Mouse (Mus musculus): ENCODE measurements around the gene Gpr84. TPM values are rescaled to one million over a fixed set of nuclear protein-coding genes. Genes with fewer than 3 reads are reported as not detected.
A peak's percentile ranks its signal among the peaks of the same experiment; 100 is the strongest.

Gene Gpr84
- polyA plus RNA-seq, 1 experiment from 2014 or later: 0.30 TPM

GRCm38 (mm10) chr15:103294649-103295048 is 15.8 kb downstream of the Gpr84 start:
- no peaks in the 10 kb centered on the region for H3K9me3 ChIP-seq (ENCODE audit: control insufficient read depth, low read length)
- no peaks in the 10 kb centered on the region for H3K4me1 ChIP-seq (replicated peaks; ENCODE audit: control insufficient read depth, insufficient read depth)
- no peaks in the 10 kb centered on the region for H3K27me3 ChIP-seq (ENCODE audit: control insufficient read depth, insufficient read depth, low read length)
- WGBS: 80% methylated on average over 2 of the region's 2 CpGs
- H3K9ac ChIP-seq (ENCODE audit: low read length): no peak overlapping the region
- peaks cover 9% of the 10 kb centered on the region for H3K36me3 ChIP-seq (ENCODE audit: control insufficient read depth, insufficient read depth, low read length)
- H3K4me3 ChIP-seq (ENCODE audit: low read depth, low read length): no peak overlapping the region
- no peak for DNase-seq (ENCODE audit: low spot score)
- H3K4me2 ChIP-seq (replicated peaks; ENCODE audit: low read depth): no peak overlapping the region
- no peak overlapping the region for H3K27ac ChIP-seq (replicated peaks)
- ATAC-seq (ENCODE audit: low FRiP score, low TSS enrichment): no peak
- no peak for TF ChIP-seq EP300 (optimal IDR thresholded peaks at IDR 0.05)
- no peak for TF ChIP-seq CTCF (IDR thresholded peaks at IDR 0.05; ENCODE audit: low read depth)

DNA sequence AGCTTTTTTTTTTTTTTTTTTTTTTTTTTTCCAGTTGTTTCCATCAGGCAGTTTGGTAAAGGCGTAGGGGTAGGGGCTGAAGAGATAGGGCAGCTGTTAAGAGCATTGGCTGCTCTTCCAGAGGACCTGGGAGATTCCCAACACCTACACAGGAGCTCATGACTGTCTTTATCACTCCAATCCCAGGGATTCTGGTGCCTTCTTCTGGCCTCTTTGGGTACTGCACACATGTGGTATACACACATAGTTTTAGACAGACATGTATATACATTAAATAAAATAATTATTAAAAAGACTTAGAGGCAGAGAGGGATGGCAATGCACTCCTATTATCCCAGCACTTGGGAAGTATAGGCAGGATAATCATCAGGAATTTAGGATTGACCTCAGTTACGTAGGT is 17.0 kb downstream of the Gpr84 start:
- no peak for ATAC-seq (ENCODE audit: low FRiP score, low TSS enrichment)
- TF ChIP-seq CTCF (IDR thresholded peaks at IDR 0.05; ENCODE audit: low read depth): peak; percentile 41
- TF ChIP-seq EP300 (optimal IDR thresholded peaks at IDR 0.05): no peak
- no peak overlapping the region for H3K4me3 ChIP-seq (ENCODE audit: low read depth, low read length)
- no peaks in the 10 kb centered on the region for H3K9me3 ChIP-seq (ENCODE audit: control insufficient read depth, low read length)
- no peak overlapping the region for H3K27ac ChIP-seq (replicated peaks)
- H3K36me3 ChIP-seq (ENCODE audit: control insufficient read depth, insufficient read depth, low read length): peaks cover 9% of the 10 kb centered on the region
- H3K4me1 ChIP-seq (replicated peaks; ENCODE audit: control insufficient read depth, insufficient read depth): no peaks in the 10 kb centered on the region
- no peak overlapping the region for H3K4me2 ChIP-seq (replicated peaks; ENCODE audit: low read depth)
- no peak overlapping the region for H3K9ac ChIP-seq (ENCODE audit: low read length)
- no peak for DNase-seq (ENCODE audit: low spot score)
- 96% methylated on average over 2 of the region's 2 CpGs for WGBS
- no peaks in the 10 kb centered on the region for H3K27me3 ChIP-seq (ENCODE audit: control insufficient read depth, insufficient read depth, low read length)

DNA sequence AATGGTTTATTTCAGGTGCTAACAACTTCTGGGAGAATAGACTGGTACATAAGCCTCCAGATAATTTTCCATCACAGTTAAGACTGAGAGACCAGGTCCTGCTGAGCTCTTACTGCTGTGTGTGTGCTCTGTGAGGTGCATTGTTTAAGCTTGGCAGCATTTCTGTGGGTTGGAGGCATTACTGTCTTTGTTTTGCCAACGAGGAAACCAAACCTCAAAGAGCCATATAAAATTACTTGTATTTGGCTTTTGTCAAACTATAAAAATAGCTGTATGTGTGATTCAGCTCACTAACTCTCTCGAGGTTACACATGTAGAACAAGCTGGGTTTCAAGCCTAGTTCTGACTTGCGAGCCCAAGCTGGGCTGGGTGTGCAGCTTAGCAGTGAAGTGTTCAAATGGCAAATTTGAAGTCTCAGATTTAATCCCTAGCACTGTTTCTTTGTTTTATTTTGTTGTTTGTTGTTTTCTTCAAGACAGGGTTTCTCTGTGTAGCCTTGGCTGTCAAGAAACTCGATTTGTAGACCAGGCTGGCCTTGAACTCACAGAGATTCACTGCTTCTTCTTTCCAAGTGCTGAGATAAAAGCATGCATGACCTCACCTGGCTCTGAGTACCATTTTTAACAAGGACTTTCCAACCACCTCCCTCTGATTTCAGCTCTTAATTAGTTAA is 17.6 kb downstream of the Gpr84 start:
- Histone ChIP-seq H3K27me3 (ENCODE audit: control insufficient read depth, insufficient read depth, low read length) (no peaks in the 10 kb centered on the region), H3K4me1 (replicated peaks; ENCODE audit: control insufficient read depth, insufficient read depth) (no peaks in the 10 kb centered on the region), H3K9ac (ENCODE audit: low read length) (no peak overlapping the region), H3K4me3 (ENCODE audit: low read depth, low read length) (no peak overlapping the region), H3K4me2 (replicated peaks; ENCODE audit: low read depth) (no peak overlapping the region), H3K27ac (replicated peaks) (no peak overlapping the region), H3K9me3 (ENCODE audit: control insufficient read depth, low read length) (no peaks in the 10 kb centered on the region), H3K36me3 (ENCODE audit: control insufficient read depth, insufficient read depth, low read length) (peaks cover 9% of the 10 kb centered on the region)
- no peak for TF ChIP-seq EP300 (optimal IDR thresholded peaks at IDR 0.05)
- no peak for TF ChIP-seq CTCF (IDR thresholded peaks at IDR 0.05; ENCODE audit: low read depth)
- DNase-seq (ENCODE audit: low spot score): no peak
- WGBS: 73% methylated on average over 4 of the region's 4 CpGs
- ATAC-seq (ENCODE audit: low FRiP score, low TSS enrichment): no peak

DNA sequence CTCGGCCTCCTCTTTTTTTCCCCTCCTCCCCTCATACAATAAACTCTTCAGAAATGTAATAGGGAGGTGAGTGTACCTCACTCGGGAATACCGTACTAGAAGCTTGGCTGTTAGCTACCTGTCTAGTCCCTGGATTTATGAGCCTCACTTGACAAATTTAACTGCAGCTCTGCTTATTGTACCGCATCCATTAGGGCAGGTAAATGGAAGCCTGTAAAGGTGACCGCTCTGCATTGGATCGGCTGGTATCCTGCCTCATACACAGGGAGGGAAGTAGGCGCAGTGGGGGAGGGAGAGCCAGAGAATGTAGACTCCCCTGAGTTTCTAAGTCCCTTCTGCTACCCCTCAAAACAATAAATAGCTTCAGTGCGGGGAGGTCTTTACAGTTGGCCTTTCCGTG is 19.6 kb downstream of the Gpr84 start:
- no peaks in the 10 kb centered on the region for H3K27me3 ChIP-seq (ENCODE audit: control insufficient read depth, insufficient read depth, low read length)
- H3K4me3 ChIP-seq (ENCODE audit: low read depth, low read length): no peak overlapping the region
- no peak overlapping the region for H3K27ac ChIP-seq (replicated peaks)
- peaks cover 4% of the 10 kb centered on the region; the same call in 1 of the 2 replicates for H3K36me3 ChIP-seq (ENCODE audit: control insufficient read depth, insufficient read depth, low read length)
- no peak for ATAC-seq (ENCODE audit: low FRiP score, low TSS enrichment)
- peaks cover 1% of the 10 kb centered on the region; the same call in 1 of the 2 replicates for H3K4me1 ChIP-seq (replicated peaks; ENCODE audit: control insufficient read depth, insufficient read depth)
- H3K9me3 ChIP-seq (ENCODE audit: control insufficient read depth, low read length): no peaks in the 10 kb centered on the region
- no peak overlapping the region for H3K9ac ChIP-seq (ENCODE audit: low read length)
- TF ChIP-seq CTCF (IDR thresholded peaks at IDR 0.05; ENCODE audit: low read depth): no peak
- no peak for TF ChIP-seq EP300 (optimal IDR thresholded peaks at IDR 0.05)
- no peak overlapping the region for H3K4me2 ChIP-seq (replicated peaks; ENCODE audit: low read depth)
- WGBS: 83% methylated on average over 9 of the region's 9 CpGs
- DNase-seq (ENCODE audit: low spot score): no peak

GRCm38 (mm10) chr15:103290417-103290816 is 20.0 kb downstream of the Gpr84 start:
- 68% methylated on average over 6 of the region's 6 CpGs for WGBS
- DNase-seq (ENCODE audit: low spot score) (no peak), ATAC-seq (ENCODE audit: low FRiP score, low TSS enrichment) (no peak)
- H3K9ac ChIP-seq (ENCODE audit: low read length): no peak overlapping the region
- no peak overlapping the region for H3K4me3 ChIP-seq (ENCODE audit: low read depth, low read length)
- peaks cover 4% of the 10 kb centered on the region; the same call in 1 of the 2 replicates for H3K36me3 ChIP-seq (ENCODE audit: control insufficient read depth, insufficient read depth, low read length)
- no peak overlapping the region for H3K27ac ChIP-seq (replicated peaks)
- peaks cover 4% of the 10 kb centered on the region; the same call in 1 of the 2 replicates for H3K4me1 ChIP-seq (replicated peaks; ENCODE audit: control insufficient read depth, insufficient read depth)
- no peak for TF ChIP-seq EP300 (optimal IDR thresholded peaks at IDR 0.05)
- TF ChIP-seq CTCF (IDR thresholded peaks at IDR 0.05; ENCODE audit: low read depth): no peak
- H3K9me3 ChIP-seq (ENCODE audit: control insufficient read depth, low read length): no peaks in the 10 kb centered on the region
- no peaks in the 10 kb centered on the region for H3K27me3 ChIP-seq (ENCODE audit: control insufficient read depth, insufficient read depth, low read length)
- no peak overlapping the region for H3K4me2 ChIP-seq (replicated peaks; ENCODE audit: low read depth)

DNA sequence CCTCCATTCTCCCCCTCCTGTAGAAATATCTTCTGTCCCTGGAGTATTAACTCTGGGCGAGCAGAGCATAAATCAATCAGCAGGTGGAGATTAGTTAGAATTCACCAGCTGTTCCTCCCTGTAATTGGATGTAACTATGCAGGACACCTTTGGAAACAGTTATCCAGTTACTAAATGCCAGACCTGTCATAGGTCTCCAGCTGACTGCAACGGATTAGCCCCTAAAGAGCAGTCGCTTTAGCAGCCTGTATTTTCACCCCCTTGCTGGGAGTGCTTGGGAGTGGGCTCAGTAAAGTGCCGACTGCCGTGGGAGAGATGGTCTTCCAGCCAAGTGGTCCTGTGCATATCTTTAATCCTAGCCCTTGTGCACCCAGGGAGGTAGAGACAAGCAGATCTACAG is 20.8 kb downstream of the Gpr84 start:
- no peaks in the 10 kb centered on the region for H3K9me3 ChIP-seq (ENCODE audit: control insufficient read depth, low read length)
- H3K27ac ChIP-seq (replicated peaks): no peak overlapping the region
- no peak overlapping the region for H3K9ac ChIP-seq (ENCODE audit: low read length)
- DNase-seq (ENCODE audit: low spot score) (no peak), ATAC-seq (ENCODE audit: low FRiP score, low TSS enrichment) (no peak)
- WGBS: 60% methylated on average over 5 of the region's 5 CpGs
- peaks cover 4% of the 10 kb centered on the region; the same call in 1 of the 2 replicates for H3K36me3 ChIP-seq (ENCODE audit: control insufficient read depth, insufficient read depth, low read length)
- peaks cover 10% of the 10 kb centered on the region; the same call in 1 of the 2 replicates for H3K4me1 ChIP-seq (replicated peaks; ENCODE audit: control insufficient read depth, insufficient read depth)
- H3K4me2 ChIP-seq (replicated peaks; ENCODE audit: low read depth): no peak overlapping the region
- TF ChIP-seq EP300 (optimal IDR thresholded peaks at IDR 0.05) (no peak), CTCF (IDR thresholded peaks at IDR 0.05; ENCODE audit: low read depth) (no peak)
- no peaks in the 10 kb centered on the region for H3K27me3 ChIP-seq (ENCODE audit: control insufficient read depth, insufficient read depth, low read length)
- no peak overlapping the region for H3K4me3 ChIP-seq (ENCODE audit: low read depth, low read length)

Data from stomach, postnatal 0 days (tissue).